Mouse (Mus musculus): Measurements from ENCODE around the gene Shisa5. TPM values are rescaled to one million over a fixed set of nuclear protein-coding genes. Genes with fewer than 3 reads are reported as not detected.

Shisa5 gene
- total RNA-seq, 2 experiments from 2014 or later, result 71.6 to 77.5 TPM

DNA sequence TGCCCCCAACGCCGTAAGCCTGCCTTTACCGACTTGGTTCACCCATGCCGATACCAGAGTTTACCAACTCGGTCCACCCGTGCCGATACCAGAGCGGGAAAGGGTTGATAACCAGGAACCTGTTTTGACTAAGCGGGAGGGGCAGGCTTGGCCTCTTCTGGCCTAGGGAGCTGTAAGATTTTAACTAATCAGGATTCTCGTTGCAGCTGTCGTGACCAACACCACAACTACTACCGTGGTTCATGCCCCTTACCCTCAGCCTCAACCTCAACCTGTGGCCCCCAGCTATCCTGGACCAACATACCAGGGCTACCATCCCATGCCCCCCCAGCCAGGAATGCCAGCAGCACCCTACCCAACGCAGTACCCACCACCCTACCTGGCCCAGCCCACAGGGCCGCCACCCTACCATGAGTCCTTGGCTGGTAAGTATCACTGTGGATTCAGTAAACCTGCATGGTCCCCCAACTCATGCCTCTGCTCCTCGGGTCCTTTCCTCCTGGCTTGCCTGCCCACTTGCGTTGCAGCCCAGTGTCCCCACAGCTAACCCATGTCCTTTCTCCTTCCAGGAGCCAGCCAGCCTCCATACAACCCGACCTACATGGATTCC, 17.8 kb downstream of the Shisa5 start:
- DNase-seq (ENCODE audit: extremely low spot score in 1 of 2, low spot score in 2 of 2), result no peak
- H3K27ac ChIP-seq, result no peak overlapping the region
- intact Hi-C loops (cut with DNase I), result no loop called here
- no peak for TF ChIP-seq CTCF (IDR thresholded peaks at IDR 0.05)
- no peak overlapping the region for H3K4me3 ChIP-seq

- Histone ChIP-seq H3K27ac (no peak overlapping the region), H3K4me3 (no peak overlapping the region)
- no peak for TF ChIP-seq CTCF (IDR thresholded peaks at IDR 0.05)
- peak in 1 of 2 experiments; percentile 8 for DNase-seq (ENCODE audit: extremely low spot score in 1 of 2, low spot score in 2 of 2)
- intact Hi-C loops (cut with DNase I), result no loop called here
Measured at GRCm38 (mm10) chr9:109056916-109057315, 18.6 kb downstream of the Shisa5 start.

GRCm38 (mm10) chr9:109057543-109057942, 19.2 kb downstream of the Shisa5 start:
- Histone ChIP-seq H3K4me3 (no peak overlapping the region), H3K27ac (peak overlapping the region; percentile 36)
- TF ChIP-seq CTCF (IDR thresholded peaks at IDR 0.05), result no peak
- DNase-seq (ENCODE audit: extremely low spot score in 1 of 2, low spot score in 2 of 2), result peak; percentile 6 to 7
- intact Hi-C loops (cut with DNase I), result no loop called here

DNA sequence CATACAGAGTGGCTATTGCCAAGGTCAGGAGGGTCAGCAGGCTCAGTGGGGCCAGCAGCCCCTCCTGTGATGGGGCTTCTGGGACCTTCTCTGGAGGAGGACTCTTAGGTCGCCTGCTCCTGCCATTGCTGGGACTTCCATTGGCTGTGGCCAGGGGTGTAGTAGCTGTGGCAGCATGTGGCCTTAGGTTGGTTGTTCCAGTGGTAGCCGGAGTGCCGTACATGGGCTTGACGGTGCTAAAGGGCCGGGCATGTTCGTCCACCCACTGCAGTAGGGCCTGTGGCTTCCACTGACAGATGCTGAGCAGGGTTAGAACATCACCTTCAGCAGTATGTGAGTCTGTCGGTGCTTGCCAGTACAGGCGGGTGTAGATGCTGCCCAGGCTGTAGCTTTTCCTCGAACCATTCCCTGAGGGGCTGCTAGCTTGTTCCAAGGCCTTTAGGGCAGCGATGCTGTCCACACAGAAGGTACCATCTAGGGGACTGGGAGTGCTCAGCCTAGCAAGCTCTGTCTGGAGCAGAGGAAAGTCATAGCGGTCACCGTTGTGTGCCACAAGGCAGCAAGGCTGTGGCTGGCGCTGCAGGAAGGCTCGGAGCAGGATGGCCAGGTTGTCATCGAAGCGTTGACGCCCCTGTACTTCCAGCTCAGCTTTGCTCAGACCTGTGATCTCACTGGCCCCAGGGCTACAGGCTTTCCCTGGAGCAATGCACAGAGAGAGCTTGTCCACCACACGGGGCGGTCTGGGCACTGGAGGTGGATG, 19.8 kb downstream of the Shisa5 start:
- H3K27ac ChIP-seq, result peak overlapping the region; percentile 87
- intact Hi-C loops (cut with DNase I), result no loop called here
- H3K4me3 ChIP-seq, result no peak overlapping the region
- DNase-seq (ENCODE audit: extremely low spot score in 1 of 2, low spot score in 2 of 2), result peak; percentile 14 to 16
- TF ChIP-seq CTCF (IDR thresholded peaks at IDR 0.05), result no peak

DNA sequence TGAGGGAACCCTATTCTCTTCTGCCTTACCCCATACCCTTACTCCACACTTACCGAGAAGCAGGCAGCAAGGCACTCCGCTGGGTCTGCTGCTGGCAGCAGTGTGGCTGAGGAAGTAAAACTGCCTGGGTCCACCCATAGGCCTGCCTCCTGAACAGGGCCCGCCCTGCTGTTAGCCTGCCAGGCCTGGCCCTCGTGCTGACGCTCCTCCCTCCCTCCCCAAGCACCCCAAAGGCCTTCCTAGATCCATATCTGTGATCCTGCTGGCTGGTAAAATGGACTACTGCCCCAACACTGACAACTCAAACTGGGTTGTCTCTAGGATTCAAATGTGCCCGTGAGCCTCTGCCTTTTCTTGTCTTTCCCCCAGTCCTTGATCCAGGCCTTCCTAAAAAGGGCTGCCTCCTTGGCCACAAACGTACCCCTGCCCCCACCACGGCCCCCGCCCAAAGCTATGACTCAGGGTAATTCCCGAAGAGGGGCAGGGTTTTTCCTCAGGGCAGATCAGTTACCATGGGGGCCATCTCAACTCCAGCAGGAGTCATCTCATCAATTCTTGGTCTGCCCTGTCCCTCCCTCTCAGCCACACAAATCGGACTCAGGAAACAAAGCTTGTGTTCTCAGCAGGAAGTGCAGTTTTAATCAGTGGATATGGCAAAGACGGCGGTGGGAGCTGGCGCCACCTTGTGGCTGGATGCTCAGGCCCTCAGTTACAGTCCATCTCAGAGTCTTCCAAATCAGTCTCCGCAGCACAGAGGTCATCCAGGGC, 21.0 kb downstream of the Shisa5 start, which contains the start of gene Trex1:
Gene Trex1 (minus strand): TSS at position 599 of the 768 bp plus-strand sequence.
- peak within 1 kb of the TSS; percentile 87 for H3K27ac ChIP-seq
- DNase-seq (ENCODE audit: extremely low spot score in 1 of 2, low spot score in 2 of 2), result peak; percentile 84 to 86
- TF ChIP-seq CTCF (IDR thresholded peaks at IDR 0.05), result peak; percentile 97
- peak within 1 kb of the TSS; percentile 35 for H3K4me3 ChIP-seq
- intact Hi-C loops (cut with DNase I), result loop anchor here (1.0 kb wide), 1 partner anchor 56 kb away; no protein-coding TSS in a partner anchor

- Histone ChIP-seq H3K27ac (peak overlapping the region; percentile 87), H3K4me3 (no peak overlapping the region)
- no peak for TF ChIP-seq CTCF (IDR thresholded peaks at IDR 0.05)
- DNase-seq (ENCODE audit: extremely low spot score in 1 of 2, low spot score in 2 of 2), result no peak
- intact Hi-C loops (cut with DNase I), result no loop called here
Measured at GRCm38 (mm10) chr9:109060184-109060897, 22.0 kb downstream of the Shisa5 start.

DNA sequence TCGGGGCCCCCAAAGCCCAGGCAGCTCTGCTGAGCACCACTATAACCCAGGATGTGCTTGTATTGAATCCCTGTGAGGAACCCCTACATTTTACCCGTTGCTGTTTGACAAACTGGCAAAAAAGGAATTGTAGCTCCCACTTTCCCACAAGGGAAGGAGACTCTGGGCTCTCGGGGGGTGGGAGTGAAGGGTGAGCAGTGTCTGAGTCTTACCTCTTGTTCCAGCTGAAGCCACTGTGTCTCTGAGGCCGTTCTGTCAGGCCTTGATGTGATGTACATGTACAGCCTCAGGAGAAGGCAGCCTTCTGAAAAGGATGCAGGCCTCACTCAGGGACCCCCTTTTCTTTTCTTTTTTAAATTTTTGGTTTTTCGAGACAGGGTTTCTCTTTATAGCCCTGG, 22.5 kb downstream of the Shisa5 start:
- intact Hi-C loops (cut with DNase I), result no loop called here
- H3K27ac ChIP-seq, result no peak overlapping the region
- DNase-seq (ENCODE audit: extremely low spot score in 1 of 2, low spot score in 2 of 2), result no peak
- H3K4me3 ChIP-seq, result no peak overlapping the region
- no peak for TF ChIP-seq CTCF (IDR thresholded peaks at IDR 0.05)

DNA sequence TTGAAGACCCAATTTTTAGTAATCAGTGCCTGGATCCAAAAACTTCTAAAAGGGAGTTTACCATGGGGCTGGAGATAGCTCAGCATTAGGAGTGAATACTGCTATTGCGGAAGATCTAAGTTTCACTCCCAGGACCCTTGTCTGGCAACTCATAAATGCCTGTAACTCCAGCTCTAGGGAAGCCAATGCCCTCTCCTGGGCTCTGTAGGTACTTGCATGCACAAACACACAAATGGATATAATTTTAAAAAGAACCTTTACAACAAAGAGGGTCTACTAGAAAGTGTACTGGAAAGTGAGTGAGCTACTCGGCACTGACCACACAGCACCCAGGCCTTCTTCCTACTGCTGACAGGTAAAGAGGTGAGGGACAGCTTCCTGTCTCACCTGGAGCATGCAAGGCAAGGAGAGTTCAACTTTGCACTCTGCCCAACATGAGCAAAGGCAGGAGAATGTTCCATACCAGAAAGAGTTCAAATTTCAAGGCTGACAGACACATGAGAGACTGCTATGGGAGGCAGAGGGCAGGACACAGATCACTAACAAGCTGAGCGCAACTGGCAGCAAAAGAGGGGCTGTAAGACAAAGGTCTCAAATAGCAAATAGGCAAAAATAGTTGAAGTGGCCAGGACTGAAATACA, 29.9 kb downstream of the Shisa5 start:
- H3K27ac ChIP-seq, result no peak overlapping the region
- peak; percentile 23; the same call in 1 of the 2 replicates for TF ChIP-seq CTCF (IDR thresholded peaks at IDR 0.05)
- no peak for DNase-seq (ENCODE audit: extremely low spot score in 1 of 2, low spot score in 2 of 2)
- H3K4me3 ChIP-seq, result no peak overlapping the region
- intact Hi-C loops (cut with DNase I), result loop anchor here (5.0 kb wide), 1 partner anchor 121 kb away; no protein-coding TSS in a partner anchor

DNA sequence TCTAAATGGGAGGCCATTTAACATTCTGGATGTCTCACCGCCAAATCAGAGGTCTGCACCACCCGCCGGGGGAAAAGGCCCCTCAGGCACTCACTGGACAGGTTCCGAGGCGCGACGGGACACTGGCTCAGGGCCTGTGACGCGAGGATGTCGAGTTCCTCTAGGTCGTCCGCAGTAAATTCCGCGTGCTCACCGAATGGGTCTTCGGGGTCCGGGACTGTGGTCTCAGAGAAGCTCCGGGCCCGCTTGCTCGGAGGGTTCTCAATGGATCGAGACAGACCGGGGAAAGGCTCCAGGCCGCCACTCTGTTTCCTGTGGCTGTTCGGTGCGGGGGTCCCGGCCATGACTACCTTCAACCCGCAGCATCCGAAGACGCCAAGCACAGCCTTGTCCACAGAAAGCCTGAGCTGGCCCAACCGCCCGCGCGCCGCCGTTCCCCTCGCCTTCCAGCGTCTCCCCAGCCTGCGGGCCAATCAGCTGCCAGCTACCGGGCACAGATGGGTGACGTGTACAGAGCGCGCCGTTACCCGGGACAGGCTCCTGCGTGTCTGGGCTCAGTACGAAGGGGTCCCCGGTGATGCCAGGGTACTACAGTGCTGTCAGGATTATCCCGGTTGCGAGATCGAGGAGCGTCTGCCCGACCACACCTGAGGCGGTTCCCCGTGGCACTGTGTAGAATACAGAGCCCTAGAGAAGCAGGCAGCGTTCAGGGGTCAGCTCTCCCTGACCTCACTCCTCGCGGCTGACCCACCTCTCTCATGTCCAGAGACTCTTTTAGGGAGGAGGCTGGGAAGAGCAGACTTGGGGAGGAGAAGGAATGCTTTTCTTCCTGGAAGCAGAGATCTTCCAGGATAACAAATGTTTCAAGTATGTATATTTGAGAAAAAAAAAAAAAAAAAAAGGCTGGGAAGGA, 35.6 kb downstream of the Shisa5 start, which contains the start of gene Atrip:
Gene Atrip (minus strand): TSS at position 464 of the 913 bp plus-strand sequence.
- TF ChIP-seq CTCF (IDR thresholded peaks at IDR 0.05), result no peak
- intact Hi-C loops (cut with DNase I), result no loop called here
- peak within 1 kb of the TSS; percentile 80 for H3K4me3 ChIP-seq
- DNase-seq (ENCODE audit: extremely low spot score in 1 of 2, low spot score in 2 of 2), result peak; percentile 93 to 96
- peak within 1 kb of the TSS; percentile 85 for H3K27ac ChIP-seq

DNA sequence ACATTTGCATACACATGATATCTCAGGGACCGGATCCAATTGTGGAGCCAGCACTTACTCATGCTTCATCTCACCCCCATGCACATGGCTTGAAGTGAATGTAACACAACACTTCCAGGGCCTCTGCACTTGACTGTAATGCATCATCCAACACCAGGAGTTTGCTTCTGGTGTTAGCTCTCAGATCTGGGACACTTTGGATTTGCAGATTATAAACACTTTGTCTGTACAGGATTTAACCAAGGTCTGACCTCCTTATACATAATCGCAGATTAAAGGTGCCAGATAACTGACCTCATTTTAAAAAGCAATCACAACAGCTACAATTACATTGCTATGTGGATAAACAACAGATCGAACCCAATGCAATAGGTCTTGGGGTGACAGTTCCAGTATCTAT, 42.2 kb downstream of the Shisa5 start:
- no peak overlapping the region for H3K27ac ChIP-seq
- no peak overlapping the region for H3K4me3 ChIP-seq
- no peak for TF ChIP-seq CTCF (IDR thresholded peaks at IDR 0.05)
- intact Hi-C loops (cut with DNase I), result no loop called here
- no peak for DNase-seq (ENCODE audit: extremely low spot score in 1 of 2, low spot score in 2 of 2)
